Mouse (Mus musculus): ENCODE results near the gene Vsig4.
"Not testable (repeated sequence)": the region's sequence is repeated elsewhere in the genome, so short reads cannot be mapped to it uniquely, and the experiment has no call there.

Vsig4 gene

DNA sequence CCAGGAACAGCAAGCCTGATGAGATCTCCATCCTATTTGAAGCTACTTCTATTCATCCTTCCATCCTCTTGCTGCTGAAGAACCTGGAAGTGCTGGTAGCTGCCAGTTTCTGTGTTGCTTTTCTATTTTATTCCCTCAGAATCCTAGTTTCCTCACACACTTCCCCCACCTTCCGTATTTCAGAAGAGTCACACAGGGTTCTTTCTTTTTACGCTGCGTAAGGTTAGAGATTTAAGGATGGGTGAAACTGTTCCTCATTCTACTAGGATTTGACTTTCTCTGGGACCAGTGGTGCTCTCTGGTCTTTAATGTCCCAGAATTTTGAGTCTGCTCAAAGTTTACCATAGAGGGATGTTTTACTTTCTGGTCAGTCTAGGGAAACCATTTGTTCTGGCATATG, at the start of gene Vsig4:
Gene Vsig4, minus strand, starts transcription at position 101 of the 400 bp plus-strand sequence.
- in situ Hi-C loops (cut with MboI, MseI): no loop called here

DNA sequence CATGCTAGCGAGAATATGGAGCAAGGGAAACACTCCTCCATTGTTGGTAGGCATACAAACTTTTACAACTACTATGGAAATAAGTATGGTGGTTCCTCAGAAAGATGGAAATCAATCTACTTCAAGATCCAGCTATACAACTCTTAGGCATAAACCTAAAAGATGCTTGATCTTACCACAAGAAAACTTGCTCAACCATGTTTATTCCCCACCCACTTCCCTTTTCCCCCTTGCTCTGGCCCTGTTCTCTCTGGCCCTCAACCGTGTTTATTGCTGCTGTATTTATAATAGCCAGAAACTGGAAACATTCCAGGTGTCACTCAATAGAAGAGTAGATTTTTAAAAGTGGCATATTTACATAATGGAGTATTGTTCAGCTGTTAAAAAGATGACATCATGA, 45.9 kb upstream of the Vsig4 start:
- in situ Hi-C loops (cut with MboI, MseI): no loop called here

DNA sequence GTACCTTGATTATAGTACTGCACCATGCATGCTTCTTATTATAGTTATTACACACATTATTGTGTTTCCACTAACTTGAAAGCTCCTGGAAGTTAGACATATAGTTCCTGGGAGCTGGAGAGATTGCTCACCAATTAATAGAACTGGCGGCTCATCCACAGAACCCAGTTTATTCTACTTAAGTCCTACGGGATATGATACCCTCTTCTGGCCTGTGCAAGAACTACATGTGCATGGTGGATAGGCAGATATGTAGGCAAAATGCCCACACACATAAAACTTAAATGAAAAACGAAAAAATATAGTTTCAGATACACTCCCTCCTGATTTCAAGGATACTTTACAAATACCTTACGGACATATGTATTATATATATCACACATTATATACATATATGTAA, 36.5 kb upstream of the Vsig4 start:
- in situ Hi-C loops (cut with MboI, MseI): loop anchor here in 1 of 2 experiments (5.0 kb wide), 1 partner anchor 322 kb away; no protein-coding TSS in a partner anchor

DNA sequence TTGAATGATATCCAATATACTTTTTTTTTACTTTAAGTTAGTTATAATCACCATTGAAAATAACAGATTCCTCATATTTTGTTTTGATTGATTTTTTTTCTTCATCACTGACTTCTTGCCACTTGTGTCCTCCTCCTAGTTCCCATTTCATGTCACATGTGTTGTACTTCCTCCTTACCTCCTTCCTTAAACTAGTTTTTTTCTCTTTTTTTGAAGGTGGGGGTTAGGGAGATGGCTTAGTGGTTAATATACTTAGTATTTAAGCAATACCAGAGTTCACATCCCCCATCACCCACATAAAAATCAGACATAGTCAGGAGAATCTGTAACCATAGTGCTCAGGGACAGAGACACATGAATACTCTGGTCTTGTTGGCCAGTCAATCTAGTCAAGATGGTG, 36.7 kb downstream of the Vsig4 start:
- in situ Hi-C loops (cut with MboI, MseI): no loop called here

DNA sequence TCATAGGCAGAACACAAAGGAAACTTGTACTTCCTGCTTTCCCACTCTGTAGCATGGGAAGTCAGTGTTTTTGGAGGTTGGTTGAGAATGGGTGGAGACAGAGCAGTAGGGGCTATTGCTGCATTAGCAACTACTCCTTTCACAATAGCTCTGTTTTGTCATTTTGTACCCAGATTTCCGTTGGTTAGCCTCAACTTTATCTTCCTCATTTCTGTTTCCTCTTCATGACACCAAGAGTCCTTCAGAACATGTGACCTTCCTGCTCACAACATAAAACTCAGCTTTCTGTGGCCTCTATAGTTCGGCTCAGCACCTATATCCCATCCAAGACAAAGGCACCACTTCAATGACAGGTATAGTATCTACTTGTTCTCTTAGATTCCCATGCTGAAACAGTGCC, 53.6 kb downstream of the Vsig4 start:
- in situ Hi-C loops (cut with MboI, MseI): no loop called here

DNA sequence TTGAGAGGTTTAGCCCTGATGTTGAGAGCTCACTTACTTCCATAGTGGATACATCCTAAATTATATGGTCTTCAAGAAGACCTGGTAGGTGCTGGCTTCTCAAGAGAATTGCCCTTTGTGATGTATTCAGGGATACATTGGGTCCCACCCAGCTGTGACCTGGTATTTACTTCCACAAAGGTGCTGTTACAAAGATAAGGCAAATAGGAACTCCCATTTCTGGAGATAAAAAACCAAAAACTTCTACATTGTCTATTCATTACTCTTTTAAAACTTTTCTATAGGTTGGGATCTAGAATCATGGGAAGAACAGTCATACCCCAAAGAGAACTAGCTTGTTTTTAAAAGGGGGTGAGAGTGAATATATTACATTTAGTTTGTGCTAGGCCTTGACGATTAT, 54.2 kb downstream of the Vsig4 start:
- in situ Hi-C loops (cut with MboI, MseI): no loop called here

DNA sequence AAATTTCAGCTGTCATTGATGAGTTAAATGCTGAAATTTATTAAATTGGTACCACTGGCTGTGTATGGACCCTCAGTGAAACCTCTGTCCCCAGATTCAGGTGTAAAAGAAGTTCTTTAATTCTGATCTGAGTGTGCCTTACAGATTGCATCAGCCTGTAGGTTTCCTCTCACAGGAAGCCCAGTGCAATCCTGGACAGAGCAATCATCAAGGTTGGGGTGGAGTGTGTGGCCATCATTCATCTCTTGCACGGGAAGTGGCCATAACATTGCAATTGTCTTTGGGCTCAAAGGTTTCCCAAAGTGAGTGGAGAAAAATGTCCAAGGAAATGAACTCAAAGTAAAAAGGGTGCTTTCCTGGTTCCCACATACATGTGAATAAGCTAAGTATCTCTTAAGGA, 57.5 kb downstream of the Vsig4 start:
- in situ Hi-C loops (cut with MboI, MseI): no loop called here

DNA sequence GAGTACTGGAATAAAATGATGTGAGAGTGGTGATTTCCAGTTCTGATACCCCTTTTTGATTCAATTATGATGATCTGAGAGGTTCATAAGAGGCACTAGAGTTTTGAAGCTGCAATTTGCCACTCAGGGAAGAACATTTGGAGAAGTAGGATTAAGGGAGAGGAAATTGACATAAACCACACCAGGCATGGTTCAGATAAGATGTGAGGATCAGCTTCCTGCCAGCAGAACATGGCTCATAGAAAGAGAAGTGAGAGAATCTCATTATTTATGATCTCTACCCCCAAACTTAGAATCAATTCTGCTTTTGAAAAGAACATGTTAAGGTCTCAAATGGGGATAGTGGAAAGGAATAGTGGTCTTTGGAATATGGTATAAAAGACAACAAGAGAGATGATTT, 66.2 kb downstream of the Vsig4 start:
- in situ Hi-C loops (cut with MboI, MseI): no loop called here

DNA sequence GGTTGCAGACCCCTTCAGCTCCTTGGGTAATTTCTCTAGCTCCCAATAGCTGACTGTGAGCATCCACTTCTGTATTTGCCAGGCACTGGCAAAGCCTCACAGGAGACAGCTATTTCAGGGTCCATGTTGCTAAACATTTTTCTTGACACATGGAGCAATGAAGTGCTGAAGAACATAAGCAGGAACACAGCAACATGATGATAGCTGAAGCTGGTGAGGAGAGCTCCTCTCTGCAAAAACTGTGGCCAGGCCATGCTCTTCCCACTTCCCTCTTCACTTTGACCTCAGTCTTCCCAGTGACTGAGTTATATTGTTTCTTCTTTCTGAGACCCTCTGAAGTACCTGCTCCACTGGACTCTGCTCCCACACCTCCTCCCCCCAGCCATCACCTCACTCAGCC, 67.8 kb downstream of the Vsig4 start:
- in situ Hi-C loops (cut with MboI, MseI): no loop called here

DNA sequence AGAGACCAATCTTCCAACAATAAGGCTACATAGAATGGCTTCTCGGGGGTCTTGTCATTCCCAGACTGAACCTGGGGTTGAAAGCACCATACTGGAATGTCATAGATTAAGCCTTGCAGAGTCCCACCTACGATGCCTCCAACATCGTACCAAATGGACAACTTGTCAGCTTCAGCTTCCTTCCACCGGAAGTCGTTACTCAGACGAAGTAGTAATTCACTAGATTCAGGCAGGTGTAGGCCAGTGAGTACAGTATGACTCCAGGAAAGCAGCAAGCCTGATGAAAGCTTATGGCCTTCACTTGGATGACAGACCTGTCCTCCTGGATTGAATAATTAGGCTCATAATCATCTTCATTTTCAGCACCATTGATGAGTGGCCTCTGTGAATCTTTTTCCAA, 69.0 kb downstream of the Vsig4 start:
- in situ Hi-C loops (cut with MboI, MseI): no loop called here

DNA sequence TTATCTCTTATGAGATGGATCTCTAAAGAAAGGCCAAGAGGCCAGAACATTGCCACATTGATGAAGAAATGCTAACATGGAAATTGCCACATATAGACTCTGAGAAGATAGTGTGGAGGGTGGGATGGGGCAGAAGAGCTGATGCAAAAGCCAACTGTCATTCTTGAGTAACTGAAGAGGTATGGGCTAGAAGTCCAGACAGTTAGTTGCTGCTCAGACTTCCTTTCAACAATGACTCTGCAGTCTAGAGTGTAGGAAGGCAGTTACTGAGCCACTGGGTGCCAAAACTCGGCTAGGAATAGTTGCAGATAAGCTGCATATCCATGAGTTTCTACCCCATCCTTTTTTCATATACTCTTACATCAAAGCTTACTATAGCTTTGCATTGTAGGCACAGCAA, 75.2 kb downstream of the Vsig4 start:
- in situ Hi-C loops (cut with MboI, MseI): no loop called here

DNA sequence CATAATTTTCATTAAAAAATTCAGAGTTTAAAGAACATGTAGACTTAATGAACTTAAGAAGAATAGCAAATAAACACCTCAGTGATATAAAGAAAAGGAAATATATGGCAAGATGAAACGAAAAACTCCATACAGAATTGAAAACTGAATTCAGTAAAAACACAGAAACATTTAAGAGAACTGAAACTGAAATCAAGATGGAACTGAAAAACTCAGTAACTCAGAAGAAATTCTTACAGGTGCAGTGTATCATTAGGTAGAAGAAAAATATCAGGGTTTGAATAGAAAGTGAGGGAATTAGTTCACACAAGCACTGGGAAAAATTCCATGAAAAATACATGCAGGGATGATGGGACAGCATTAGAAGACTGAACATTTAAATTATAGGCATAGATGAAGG, 86.4 kb downstream of the Vsig4 start:
- in situ Hi-C loops (cut with MboI, MseI): no loop called here

DNA sequence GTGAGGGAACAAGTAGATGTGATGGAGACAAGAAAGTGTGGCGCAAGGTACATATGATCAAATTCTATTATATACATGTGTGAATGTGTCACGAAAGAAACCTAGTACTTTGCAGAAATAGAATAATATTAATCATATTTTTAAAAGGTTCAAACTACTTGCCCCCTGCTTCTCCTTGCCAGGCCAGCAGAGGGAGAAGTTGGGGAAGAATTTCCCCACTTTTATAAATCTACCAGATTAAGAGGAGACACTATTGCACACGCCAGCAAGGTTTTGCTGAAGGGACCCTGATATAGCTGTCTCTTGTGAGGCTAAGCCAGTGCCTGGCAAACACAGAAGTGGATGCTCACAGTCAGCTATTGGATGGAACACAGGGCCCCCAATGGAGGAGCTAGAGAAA, 88.1 kb downstream of the Vsig4 start:
- in situ Hi-C loops (cut with MboI, MseI): not testable (repeated sequence)
